Mouse (Mus musculus) liver, embryonic 11.5 days (tissue): ENCODE measurements at regions not wholly inside any gene's neighbourhood (a gene's known extent, or its start where the extent isn't known, plus 50 kb on each side); places are given as distances from the start of the nearest gene placed in this dataset.
"Not testable (repeated sequence)": the region's sequence is repeated elsewhere in the genome, so short reads cannot be mapped to it uniquely, and the experiment has no call there.

ENCODE experiments used
- ATAC-seq: fragments of 200-750 bp; cut with Nextera tagmentation; replicated peaks from 2 replicates; pipeline ENCODE4 v1.8.0; 2017; ENCODE audit warnings: moderate number of reproducible peaks, mild to moderate bottlenecking, moderate TSS enrichment, moderate library complexity; ENCODE audit not compliant: low FRiP score
- DNase-seq: peaks from one replicate; pipeline ENCODE4 v3.0.0-alpha.2; 2017; ENCODE audit warnings: low spot score
- H3K27ac ChIP-seq: fragments of 300-500 bp; sonication (generic); 2 replicates; pipeline ENCODE4 v1.5.1; 2014; ENCODE audit warnings: mild to moderate bottlenecking, low read depth, low read length, control low read depth
- H3K27me3 ChIP-seq: fragments of 300-500 bp; sonication (generic); replicated peaks from 2 replicates; pipeline ENCODE4 v1.6.1; 2014; ENCODE audit warnings: low read length, mixed read lengths; ENCODE audit not compliant: control insufficient read depth, insufficient read depth
- H3K36me3 ChIP-seq: fragments of 300-500 bp; sonication (generic); 2 replicates; pipeline ENCODE4 v1.6.1; 2014; ENCODE audit warnings: mild to moderate bottlenecking, low read length, moderate library complexity, mixed read lengths; ENCODE audit not compliant: control insufficient read depth, insufficient read depth
- H3K4me1 ChIP-seq: fragments of 300-500 bp; sonication (generic); replicated peaks from 2 replicates; pipeline ENCODE4 v1.6.1; 2014; ENCODE audit warnings: low read length, mixed read lengths; ENCODE audit not compliant: control insufficient read depth, insufficient read depth
- H3K4me2 ChIP-seq: fragments of 300-500 bp; sonication (generic); 2 replicates; pipeline ENCODE4 v1.6.1; 2014; ENCODE audit warnings: mild to moderate bottlenecking, control low read depth, moderate library complexity
- H3K4me3 ChIP-seq: fragments of 300-500 bp; sonication (generic); 2 replicates; pipeline ENCODE4 v1.5.1; 2014; ENCODE audit warnings: low read depth, low read length, control low read depth
- H3K9ac ChIP-seq: fragments of 300-500 bp; sonication (generic); 2 replicates; pipeline ENCODE4 v1.6.1; 2014; ENCODE audit warnings: low read depth, low read length, control low read depth
- H3K9me3 ChIP-seq: fragments of 300-500 bp; sonication (generic); 2 replicates; pipeline ENCODE4 v1.6.1; 2016; ENCODE audit warnings: low read length, inconsistent platforms, mixed read lengths; ENCODE audit not compliant: control insufficient read depth
- WGBS: fragments of 180-500 bp; shearing (Covaris S2); extraction: QIAGEN DNeasy Blood & Tissue Kit; methylation state at CpG from one replicate; pipeline ENCODE4 v1.1.7; 2014; 5-methylcytosine and 5-hydroxymethylcytosine counted together

DNA sequence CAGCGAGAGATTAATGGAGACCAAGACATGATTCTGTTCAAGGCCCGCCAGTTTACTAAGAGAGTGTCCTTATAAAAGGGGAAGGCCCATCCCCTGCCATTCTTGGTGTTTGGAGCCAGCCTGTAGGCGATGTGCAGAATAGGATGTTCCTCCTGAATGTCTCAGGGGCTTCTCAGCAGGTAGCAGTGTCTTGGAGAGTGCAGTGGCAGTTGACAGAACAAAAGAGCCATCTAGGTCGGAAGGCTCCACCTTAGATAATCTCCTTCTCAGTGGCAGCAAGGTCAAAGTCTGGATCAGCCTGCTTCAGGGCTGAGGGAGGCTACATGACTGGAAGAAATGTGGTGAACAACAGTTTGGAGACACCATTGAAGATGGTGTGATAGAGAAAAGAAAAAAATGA is 171.7 kb downstream of the Diras2 start:
- H3K4me2 ChIP-seq, H3K36me3 ChIP-seq, ATAC-seq, DNase-seq, H3K4me1 ChIP-seq, H3K27ac ChIP-seq, H3K9ac ChIP-seq, H3K4me3 ChIP-seq, H3K9me3 ChIP-seq, H3K27me3 ChIP-seq: not testable (repeated sequence)
- WGBS: 75% methylated on average over 4 of the region's 4 CpGs

DNA sequence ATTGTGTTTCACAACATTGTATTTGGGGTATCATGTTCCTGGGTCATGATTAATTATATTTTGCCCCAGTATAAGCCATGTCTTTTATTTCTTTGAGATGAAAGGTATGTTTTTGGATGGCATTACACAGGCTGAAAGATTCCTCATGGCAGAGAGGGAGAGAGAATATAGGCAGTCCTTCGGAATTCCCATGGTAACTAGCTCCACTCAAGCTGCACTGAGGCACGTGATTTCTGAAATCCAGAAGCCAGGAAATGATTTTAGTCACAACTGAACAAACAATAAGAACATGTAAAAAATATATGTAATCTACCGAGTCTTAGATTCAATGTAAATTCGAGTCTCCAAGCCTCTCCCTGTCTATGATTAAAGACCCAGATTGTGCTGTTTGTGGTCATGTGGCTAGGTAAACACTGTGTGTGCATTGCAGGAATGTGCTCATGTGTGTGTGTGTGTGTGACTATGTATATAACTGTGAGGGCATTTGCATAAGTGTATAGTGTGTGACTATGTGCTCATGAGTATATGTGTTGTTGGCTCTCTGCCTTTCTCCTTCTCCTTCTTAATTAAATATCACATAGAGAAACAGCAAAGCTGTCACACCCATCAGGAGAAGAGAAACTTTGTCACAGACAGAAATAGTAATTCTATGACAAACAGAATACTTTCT is 169.8 kb downstream of the Diras2 start:
- H3K27me3 ChIP-seq: no peaks in the 10 kb centered on the region
- no peak overlapping the region for H3K4me3 ChIP-seq
- no peaks in the 10 kb centered on the region for H3K9me3 ChIP-seq
- 76% methylated on average over 4 of the region's 4 CpGs for WGBS
- no peak overlapping the region for H3K27ac ChIP-seq
- H3K36me3 ChIP-seq: no peaks in the 10 kb centered on the region
- no peak overlapping the region for H3K4me2 ChIP-seq
- DNase-seq: no peak
- H3K4me1 ChIP-seq: no peaks in the 10 kb centered on the region
- no peak for ATAC-seq
- H3K9ac ChIP-seq: no peak overlapping the region

DNA sequence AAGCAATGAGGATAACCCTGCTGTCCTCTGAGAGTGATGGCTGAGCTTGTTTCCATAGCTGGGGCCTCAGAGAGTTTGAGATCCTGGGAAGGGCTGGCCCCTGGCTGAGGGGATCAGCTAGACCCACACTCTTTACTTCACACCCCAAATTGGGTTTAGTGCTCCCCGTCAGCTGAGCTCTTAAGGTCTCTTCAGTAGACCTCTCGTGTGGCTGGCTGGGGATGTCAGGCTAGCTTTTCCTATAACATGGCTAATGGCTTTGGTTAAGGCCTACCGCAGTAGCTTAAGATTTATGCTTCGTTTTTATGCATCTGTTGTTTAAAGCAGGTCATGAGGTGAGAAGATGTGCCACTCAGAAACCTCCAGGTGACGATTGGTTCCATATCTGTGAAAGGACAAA is 168.8 kb downstream of the Diras2 start:
- H3K27me3 ChIP-seq: no peaks in the 10 kb centered on the region
- H3K9me3 ChIP-seq: no peaks in the 10 kb centered on the region
- 86% methylated on average over 5 of the region's 5 CpGs for WGBS
- H3K36me3 ChIP-seq: no peaks in the 10 kb centered on the region
- no peak overlapping the region for H3K4me2 ChIP-seq
- no peaks in the 10 kb centered on the region for H3K4me1 ChIP-seq
- ATAC-seq: no peak
- H3K9ac ChIP-seq: no peak overlapping the region
- H3K4me3 ChIP-seq: no peak overlapping the region
- DNase-seq: no peak
- H3K27ac ChIP-seq: no peak overlapping the region

DNA sequence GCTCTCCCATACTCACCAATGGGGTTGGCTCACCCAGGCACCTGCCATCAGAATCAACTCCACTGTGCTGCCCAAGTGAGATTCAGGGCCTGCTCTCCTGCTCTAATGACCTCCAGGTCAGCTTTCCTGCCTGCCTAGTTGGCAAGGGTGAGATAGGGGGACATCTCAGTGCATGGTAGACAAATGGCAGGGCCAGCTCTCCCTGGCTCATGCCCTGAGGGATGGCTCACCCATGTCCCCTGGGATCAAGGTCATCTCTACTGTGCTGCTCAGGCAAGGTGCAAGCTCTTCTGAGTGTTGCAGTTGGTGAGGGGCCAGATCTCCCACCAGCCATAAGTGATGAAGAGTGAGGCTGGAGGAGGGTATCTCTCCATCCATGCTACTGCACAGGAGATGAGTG is 161.2 kb downstream of the Diras2 start:
- Histone ChIP-seq H3K36me3 (no peaks in the 10 kb centered on the region), H3K27me3 (no peaks in the 10 kb centered on the region), H3K9ac (no peak overlapping the region), H3K27ac (no peak overlapping the region), H3K4me1 (no peaks in the 10 kb centered on the region), H3K4me2 (no peak overlapping the region), H3K9me3 (no peaks in the 10 kb centered on the region), H3K4me3 (no peak overlapping the region)
- DNase-seq: no peak
- no peak for ATAC-seq

DNA sequence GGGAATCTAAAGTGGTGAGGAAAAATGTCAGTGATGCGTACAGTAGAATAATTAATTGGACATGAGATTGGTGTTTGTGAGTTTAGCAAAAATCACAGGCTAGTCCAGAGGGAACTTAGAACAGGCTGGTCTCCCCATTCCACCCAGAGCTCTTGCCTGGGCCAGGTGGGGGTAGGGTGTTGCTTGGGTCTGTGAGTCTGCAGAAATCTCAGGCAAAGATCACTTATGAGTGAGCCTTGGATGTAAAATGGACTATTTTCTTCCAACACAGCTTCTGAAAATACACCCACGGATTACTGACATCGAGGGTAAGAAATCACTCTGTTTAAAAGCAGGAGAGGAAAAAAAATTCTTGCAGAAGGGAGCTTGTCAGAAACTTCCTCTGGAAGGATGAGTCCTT is 159.1 kb downstream of the Diras2 start:
- no peak overlapping the region for H3K4me2 ChIP-seq
- H3K4me1 ChIP-seq: no peaks in the 10 kb centered on the region
- H3K9ac ChIP-seq: no peak overlapping the region
- no peak overlapping the region for H3K4me3 ChIP-seq
- ATAC-seq: no peak
- H3K27me3 ChIP-seq: no peaks in the 10 kb centered on the region
- DNase-seq: no peak
- 80% methylated on average over 3 of the region's 3 CpGs for whole genome bisulfite sequencing
- H3K27ac ChIP-seq: no peak overlapping the region
- H3K36me3 ChIP-seq: no peaks in the 10 kb centered on the region
- no peaks in the 10 kb centered on the region for H3K9me3 ChIP-seq

DNA sequence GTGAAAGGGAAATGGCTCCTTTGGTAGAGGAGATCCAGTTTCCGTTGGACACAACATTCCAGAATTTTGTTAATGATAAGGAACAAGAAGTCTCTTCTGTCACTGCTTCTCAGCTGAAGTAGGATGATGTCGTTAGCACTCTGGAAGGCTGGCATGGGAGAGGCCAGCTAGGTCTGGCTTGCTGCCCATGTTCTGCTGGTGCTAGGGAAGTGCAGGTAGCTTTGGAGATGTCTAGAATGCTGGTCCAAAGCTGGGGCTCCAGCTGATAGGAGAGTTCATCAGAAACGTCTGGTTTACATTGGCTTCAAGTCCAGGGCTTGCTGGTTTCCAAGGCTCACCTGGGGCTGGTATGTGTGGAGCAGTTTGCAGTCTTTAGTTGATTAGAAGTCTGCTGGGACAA is 156.3 kb downstream of the Diras2 start:
- ATAC-seq (no peak), DNase-seq (no peak)
- Histone ChIP-seq H3K27me3 (no peaks in the 10 kb centered on the region), H3K4me2 (no peak overlapping the region), H3K4me1 (no peaks in the 10 kb centered on the region), H3K9me3 (no peaks in the 10 kb centered on the region), H3K4me3 (no peak overlapping the region), H3K9ac (no peak overlapping the region), H3K36me3 (no peaks in the 10 kb centered on the region), H3K27ac (no peak overlapping the region)
- WGBS: 57% methylated on average over 3 of the region's 3 CpGs

DNA sequence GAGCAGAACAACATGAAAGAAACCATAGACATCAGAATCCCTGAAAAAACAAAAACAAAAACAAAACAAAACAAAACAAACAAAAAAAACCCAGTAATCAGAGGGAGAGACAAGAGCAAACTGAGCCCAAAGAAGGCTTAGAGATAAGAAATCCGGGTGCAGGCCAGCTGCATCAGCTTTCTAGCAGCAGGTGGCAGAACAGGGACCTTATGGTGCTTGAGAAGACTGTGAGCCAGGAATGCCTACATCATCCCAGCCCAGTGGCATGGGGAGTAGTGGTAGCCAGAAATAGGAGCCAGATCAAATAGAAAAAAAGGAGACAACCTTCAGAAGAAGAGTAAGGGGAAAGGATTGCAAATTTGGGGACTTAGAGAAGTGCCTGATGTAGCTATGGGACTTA is 152.8 kb downstream of the Diras2 start:
- no peak for ATAC-seq
- Histone ChIP-seq H3K4me1 (no peaks in the 10 kb centered on the region), H3K27me3 (no peaks in the 10 kb centered on the region), H3K4me3 (no peak overlapping the region), H3K27ac (no peak overlapping the region), H3K9me3 (no peaks in the 10 kb centered on the region), H3K36me3 (no peaks in the 10 kb centered on the region), H3K4me2 (no peak overlapping the region), H3K9ac (no peak overlapping the region)
- 44% methylated on average over 1 of the region's 1 CpGs for WGBS
- DNase-seq: no peak

DNA sequence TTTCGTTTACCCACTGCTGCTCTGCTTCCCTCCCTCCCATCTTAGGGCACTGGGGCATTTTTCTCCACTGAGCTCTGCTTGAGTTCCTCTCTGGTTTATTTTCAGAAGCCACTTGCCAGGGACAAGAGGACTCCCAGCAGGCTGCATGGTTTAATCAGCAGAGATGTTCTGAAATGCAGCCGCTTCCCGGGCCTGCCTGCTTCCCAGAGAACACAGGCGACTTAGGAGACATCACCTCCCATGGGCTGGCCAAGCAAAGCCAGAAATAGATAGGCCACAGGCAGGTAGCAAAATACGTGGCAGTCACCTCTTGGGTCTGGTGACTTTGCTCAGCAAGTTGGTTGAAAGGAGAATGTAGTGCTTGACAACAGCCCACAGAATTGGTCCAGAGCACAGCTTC is 141.8 kb downstream of the Diras2 start:
- Histone ChIP-seq H3K4me3 (no peak overlapping the region), H3K27ac (no peak overlapping the region), H3K9me3 (0 out of 2 replicates have a peak, but pooled peaks cover 2% of the 10 kb centered on the region), H3K4me2 (no peak overlapping the region), H3K4me1 (no peaks in the 10 kb centered on the region), H3K27me3 (no peaks in the 10 kb centered on the region), H3K9ac (no peak overlapping the region), H3K36me3 (no peaks in the 10 kb centered on the region)
- DNase-seq (no peak), ATAC-seq (no peak)
- WGBS: 83% methylated on average over 5 of the region's 5 CpGs

DNA sequence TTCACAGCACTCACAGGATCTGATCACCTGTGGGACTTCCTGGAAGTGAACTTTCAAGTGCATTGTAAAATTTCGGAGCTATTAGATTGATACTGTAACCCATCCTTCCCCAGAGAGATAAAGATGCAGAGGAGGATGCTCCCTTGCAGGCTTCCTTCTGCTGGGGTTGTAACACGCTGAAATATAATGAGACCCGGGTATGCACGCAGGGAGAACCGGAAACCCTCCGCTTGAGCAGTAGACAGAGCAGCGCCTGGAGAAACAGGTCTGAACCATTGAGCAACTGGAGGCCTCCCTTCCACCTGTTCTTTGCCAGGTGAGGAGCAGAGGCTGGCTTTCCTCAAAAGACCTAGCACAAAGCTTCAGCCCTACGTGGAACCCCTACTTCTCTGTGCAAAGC is 135.3 kb downstream of the Diras2 start:
- Histone ChIP-seq H3K27me3 (no peaks in the 10 kb centered on the region), H3K27ac (no peak overlapping the region), H3K4me1 (no peaks in the 10 kb centered on the region), H3K9me3 (no peaks in the 10 kb centered on the region), H3K36me3 (no peaks in the 10 kb centered on the region), H3K4me2 (no peak overlapping the region), H3K9ac (no peak overlapping the region), H3K4me3 (no peak overlapping the region)
- no peak for DNase-seq
- WGBS: 85% methylated on average over 8 of the region's 8 CpGs
- no peak for ATAC-seq
